Mouse (Mus musculus) embryonic fibroblast, embryonic 13.5 days (primary cell): ENCODE data around the gene C1rl. TPM values are rescaled to one million over a fixed set of nuclear protein-coding genes. Genes with fewer than 3 reads are reported as not detected.
"Not testable (repeated sequence)": the region's sequence is repeated elsewhere in the genome, so short reads cannot be mapped to it uniquely, and the experiment has no call there.

Source experiments
- H3K27ac ChIP-seq: 2 replicates; pipeline ENCODE4 v1.5.1; 2012; ENCODE audit warnings: low read length, control low read depth, inconsistent platforms; ENCODE audit not compliant: insufficient read depth
- H3K4me1 ChIP-seq: 2 replicates; pipeline ENCODE4 v1.6.1; 2011; ENCODE audit warnings: low read length; ENCODE audit not compliant: control insufficient read depth, insufficient read depth
- H3K4me3 ChIP-seq: 2 replicates; pipeline ENCODE4 v1.5.1; 2011; ENCODE audit warnings: mild to moderate bottlenecking, control low read depth, low read length; ENCODE audit not compliant: insufficient read depth
- CTCF ChIP-seq: IDR thresholded peaks from 2 replicates; pipeline ENCODE4 v1.5.1; 2011; ENCODE audit warnings: mild to moderate bottlenecking, control low read depth, low read length, moderate library complexity, borderline replicate concordance; ENCODE audit not compliant: insufficient read depth
- POLR2A ChIP-seq: IDR thresholded peaks from 2 replicates; pipeline ENCODE4 v1.6.1; 2011; ENCODE audit warnings: low read depth, mild to moderate bottlenecking, control low read depth, low read length, moderate library complexity
- polyA plus RNA-seq: library from polyadenylated mRNA; stranded (reverse); fragments of >200 nt; gene quantifications from 2 replicates; pipeline ENCODE4 v1.2.4, GENCODE M21; 2011; ENCODE audit warnings: low read depth; ENCODE audit not compliant: missing spikeins, insufficient read length

C1rl gene
- polyA plus RNA-seq, 1 experiment: 3.6 TPM

DNA sequence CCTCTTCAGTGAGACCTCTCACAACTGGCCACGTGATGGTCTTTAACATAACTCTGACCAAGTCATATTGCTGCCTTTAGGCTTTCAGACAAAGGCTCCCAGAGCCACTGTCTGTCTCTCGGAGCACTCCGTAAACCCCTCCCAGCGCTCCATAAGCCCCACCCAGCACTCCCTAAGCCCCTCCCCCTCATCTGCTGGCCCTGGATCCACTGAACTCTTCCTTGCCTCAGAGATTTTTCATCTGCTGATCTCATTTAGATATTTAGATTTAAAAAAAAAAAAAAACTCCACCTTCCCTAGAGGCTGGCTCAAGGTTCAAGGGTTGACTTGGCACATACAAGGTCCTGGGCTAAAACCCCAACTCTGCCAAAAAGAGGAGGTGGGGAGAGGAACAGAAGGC is 39.2 kb upstream of the C1rl start:
- TF ChIP-seq POLR2A (no peak), CTCF (no peak)
- Histone ChIP-seq H3K4me1 (no peaks in the 10 kb centered on the region), H3K4me3 (no peak overlapping the region), H3K27ac (no peak overlapping the region)

DNA sequence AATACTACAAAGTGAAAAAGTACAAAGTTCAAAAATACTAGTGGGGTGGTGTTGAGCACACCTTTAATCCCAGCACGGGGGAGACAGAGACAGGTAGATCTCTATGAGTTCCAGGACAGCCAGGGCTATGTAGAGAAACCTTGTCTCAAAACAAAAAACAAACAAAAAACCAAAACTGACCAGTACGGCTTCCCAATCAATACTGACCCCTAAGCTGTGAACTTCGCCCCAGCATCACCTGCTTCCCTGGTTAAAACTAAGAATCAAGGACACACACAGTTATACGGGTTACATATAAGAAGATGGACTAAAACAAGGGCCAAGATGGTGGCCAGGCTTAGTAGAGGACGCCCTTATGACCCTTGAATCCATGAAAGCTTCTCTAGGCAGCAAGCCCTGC is 36.7 kb upstream of the C1rl start:
- H3K27ac ChIP-seq: no peak overlapping the region
- H3K4me1 ChIP-seq: no peaks in the 10 kb centered on the region
- no peak for TF ChIP-seq POLR2A
- TF ChIP-seq CTCF: no peak
- H3K4me3 ChIP-seq: no peak overlapping the region

DNA sequence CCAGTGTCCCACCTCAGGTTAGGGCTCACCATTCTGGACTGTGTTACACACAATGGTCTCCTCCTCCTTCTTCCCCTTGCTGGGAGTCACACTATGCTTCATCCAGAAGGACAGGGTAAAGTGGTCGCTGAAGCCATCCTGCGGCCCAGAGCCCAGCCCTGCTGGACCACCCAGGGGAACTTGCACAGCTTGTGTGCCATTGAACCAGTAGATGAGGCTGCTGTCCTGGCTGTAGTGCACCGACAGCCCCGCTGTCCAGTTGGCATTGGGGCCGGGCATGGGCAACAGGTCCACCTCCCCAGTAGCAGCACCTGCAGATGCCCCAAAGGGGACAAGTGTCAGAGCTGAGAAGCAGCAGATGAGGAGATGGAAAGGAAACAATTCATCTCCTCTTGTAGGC is 35.1 kb upstream of the C1rl start:
- H3K4me3 ChIP-seq: no peak overlapping the region
- no peaks in the 10 kb centered on the region for H3K4me1 ChIP-seq
- H3K27ac ChIP-seq: no peak overlapping the region
- no peak for TF ChIP-seq POLR2A
- no peak for TF ChIP-seq CTCF

DNA sequence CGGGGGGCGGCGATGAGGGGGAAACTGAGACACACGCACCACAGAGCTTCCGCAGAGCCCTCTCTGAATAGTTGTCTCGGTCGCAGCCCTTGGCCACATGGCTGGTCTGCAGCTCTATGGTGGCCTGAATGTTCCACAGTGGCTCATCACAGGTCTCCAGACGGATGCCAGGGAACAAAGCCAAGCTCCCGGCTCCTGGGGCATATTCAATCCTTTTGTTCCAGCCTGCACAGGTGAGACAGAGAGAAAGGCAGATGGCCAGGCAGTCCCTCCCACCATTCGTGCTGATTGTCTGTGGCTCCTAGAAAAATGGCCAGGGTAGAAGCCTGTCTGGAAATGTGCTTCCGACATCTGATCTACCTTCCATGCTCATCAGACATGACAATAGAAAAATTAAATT is 34.4 kb upstream of the C1rl start:
- no peak overlapping the region for H3K27ac ChIP-seq
- no peaks in the 10 kb centered on the region for H3K4me1 ChIP-seq
- no peak overlapping the region for H3K4me3 ChIP-seq
- TF ChIP-seq CTCF: no peak
- no peak for TF ChIP-seq POLR2A

DNA sequence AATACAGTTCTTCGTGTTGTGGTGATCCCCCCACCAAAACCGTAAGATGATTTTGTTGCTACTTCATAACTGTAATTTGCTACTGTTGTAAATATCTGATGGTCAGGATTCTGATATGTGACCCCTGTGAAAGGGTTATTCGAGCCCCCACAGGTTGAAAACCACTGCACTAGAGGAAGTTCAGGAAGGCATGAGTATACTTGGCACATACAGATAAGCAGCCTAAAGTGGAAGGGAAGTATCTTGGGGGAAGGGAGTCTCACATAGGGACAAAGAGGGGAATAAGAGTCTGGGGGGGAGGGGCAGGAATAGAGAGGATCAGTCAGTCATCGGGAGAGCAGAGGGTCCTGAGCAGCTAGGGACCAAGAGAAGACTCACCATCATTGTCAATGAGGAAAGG is 33.5 kb upstream of the C1rl start:
- Histone ChIP-seq H3K27ac (no peak overlapping the region), H3K4me1 (no peaks in the 10 kb centered on the region), H3K4me3 (no peak overlapping the region)
- TF ChIP-seq CTCF: no peak
- TF ChIP-seq POLR2A: no peak

DNA sequence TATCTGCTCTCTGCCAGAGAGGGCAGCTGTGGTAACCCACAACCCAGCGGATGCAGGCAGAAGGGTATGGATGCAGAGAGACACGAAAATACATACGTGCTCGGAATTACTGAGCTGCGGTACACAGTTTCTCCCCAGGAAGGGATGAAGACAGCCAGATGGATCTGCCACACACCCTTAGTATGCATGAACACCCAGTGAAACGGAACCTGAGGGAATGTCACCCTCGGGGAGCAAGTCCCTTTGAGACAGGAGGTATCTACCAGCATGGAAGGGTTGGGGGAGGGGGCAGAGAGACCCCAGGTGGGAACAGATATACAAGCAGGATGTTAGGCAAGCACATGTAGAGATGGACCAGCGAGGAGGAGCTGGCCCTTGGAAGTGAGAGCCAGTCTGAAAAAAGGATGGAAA is 29.0 kb upstream of the C1rl start:
- TF ChIP-seq CTCF (no peak), POLR2A (no peak)
- no peak overlapping the region for H3K27ac ChIP-seq
- H3K4me1 ChIP-seq: no peaks in the 10 kb centered on the region
- H3K4me3 ChIP-seq: no peak overlapping the region

DNA sequence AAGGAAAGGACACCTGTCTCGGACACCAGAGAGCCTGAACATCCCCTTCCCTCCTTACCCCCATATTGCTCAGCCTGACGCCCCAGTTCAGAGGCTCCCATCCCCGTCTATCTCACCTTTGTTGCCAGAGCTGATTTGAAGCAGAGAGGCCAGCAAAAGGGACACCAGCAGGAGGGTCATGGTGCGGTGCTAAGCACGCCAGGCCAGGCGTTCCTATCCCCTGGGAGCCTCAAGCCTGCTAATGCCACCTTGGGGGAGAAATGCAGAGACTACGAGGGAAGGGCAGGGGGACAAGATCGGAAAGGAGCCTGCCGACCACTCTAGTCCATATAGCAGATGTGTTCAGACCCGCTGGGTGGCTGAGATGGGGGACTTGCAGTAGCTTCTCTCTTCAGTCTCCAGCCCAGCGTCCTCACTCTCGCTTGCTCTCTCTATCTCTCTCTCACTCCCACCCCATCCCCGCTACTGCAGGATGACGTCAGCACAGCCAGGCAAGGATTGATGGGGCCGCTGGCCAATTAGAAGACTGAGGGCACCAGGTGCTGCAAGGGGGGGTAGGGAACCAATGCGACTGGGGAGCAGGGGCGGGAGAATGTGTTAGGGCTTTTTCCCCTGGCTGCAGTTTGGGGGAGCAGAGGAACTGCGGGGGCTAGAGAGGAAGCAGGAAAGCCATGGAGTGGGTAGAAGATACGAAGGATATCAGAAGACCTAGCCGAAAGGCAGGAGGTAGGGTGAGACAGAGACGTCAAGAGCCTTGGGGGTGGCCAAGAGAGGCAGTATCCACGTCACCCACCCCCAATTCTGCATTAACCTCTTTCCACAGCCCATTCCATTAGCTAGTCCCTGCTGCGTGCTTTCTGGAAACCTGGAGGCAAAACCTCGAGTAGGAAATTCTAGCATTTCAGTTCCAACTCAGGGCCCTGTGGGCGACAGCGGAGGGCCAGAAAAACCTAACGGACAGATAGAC is 28.3 kb upstream of the C1rl start, which contains the start of gene Clstn3:
TSS of gene Clstn3 (minus strand) at position 490 of the 967 bp plus-strand sequence.
- Histone ChIP-seq H3K27ac (no peak within 1 kb of the TSS), H3K4me1 (no peaks in the 10 kb centered on the region), H3K4me3 (peak within 1 kb of the TSS; percentile 26)
- TF ChIP-seq POLR2A (no peak), CTCF (no peak)

DNA sequence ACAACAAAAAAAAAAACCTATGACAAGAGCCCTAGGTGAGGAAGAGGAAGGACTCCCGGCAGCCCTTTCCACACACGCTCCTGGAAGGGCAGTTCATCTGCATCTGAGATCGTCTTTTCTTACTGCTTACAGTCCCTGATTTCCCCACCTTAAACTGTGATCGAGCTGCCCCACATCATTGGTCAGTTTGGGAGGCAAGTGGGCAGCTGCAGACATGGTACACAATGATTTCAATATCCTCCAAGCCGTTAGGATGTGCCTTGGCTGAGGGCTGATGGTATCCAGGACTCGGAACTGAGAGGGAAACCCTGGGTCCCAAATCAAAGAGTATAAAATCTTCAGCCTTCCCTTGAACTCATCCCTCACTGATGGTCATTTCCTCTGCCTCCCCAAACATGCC is 27.6 kb upstream of the C1rl start:
- no peaks in the 10 kb centered on the region for H3K4me1 ChIP-seq
- no peak overlapping the region for H3K4me3 ChIP-seq
- no peak overlapping the region for H3K27ac ChIP-seq
- no peak for TF ChIP-seq CTCF
- TF ChIP-seq POLR2A: no peak

DNA sequence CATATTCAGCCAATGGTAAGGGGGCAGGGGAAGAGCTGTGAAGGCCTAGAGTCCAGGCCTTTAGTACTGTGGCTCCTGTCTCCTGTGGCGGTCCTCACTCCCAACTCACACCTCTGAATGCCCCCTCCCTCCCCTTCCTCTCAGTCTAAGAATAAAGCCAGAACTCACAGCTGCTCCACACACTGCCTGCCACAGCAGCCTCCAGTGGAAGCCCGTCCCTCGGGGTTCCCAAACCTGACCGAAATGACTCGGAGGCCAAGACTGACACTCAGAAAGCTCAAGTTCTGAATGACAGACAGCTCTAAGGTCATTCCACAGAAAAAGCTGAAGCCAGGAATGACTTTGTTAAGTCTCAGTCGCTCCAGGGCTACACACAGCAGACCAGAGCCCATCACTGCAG is 27.2 kb upstream of the C1rl start:
- H3K4me3 ChIP-seq: no peak overlapping the region
- TF ChIP-seq POLR2A: no peak
- TF ChIP-seq CTCF: no peak
- H3K27ac ChIP-seq: no peak overlapping the region
- H3K4me1 ChIP-seq: no peaks in the 10 kb centered on the region

DNA sequence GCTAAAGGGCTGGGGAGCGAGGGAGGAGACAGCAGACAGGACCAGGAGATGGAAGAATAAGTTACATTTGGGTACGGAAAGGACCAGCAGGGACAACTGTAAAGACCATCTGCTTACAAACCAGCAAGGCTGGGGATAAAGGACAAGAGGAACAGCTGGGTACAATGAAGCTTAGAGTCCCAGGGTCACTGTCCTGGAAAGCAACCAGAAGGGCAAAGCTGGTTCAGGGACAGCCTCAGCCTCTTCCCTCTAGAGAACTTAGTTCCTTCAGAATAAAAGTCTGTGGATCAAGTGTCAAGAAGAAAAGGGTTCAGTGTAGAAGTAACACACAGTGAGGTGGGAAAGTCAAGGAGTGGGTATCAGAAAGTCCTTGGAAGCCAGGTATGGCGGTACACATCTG is 21.8 kb upstream of the C1rl start:
- Histone ChIP-seq H3K27ac (no peak overlapping the region), H3K4me1 (no peaks in the 10 kb centered on the region), H3K4me3 (no peak overlapping the region)
- TF ChIP-seq POLR2A (no peak), CTCF (no peak)

DNA sequence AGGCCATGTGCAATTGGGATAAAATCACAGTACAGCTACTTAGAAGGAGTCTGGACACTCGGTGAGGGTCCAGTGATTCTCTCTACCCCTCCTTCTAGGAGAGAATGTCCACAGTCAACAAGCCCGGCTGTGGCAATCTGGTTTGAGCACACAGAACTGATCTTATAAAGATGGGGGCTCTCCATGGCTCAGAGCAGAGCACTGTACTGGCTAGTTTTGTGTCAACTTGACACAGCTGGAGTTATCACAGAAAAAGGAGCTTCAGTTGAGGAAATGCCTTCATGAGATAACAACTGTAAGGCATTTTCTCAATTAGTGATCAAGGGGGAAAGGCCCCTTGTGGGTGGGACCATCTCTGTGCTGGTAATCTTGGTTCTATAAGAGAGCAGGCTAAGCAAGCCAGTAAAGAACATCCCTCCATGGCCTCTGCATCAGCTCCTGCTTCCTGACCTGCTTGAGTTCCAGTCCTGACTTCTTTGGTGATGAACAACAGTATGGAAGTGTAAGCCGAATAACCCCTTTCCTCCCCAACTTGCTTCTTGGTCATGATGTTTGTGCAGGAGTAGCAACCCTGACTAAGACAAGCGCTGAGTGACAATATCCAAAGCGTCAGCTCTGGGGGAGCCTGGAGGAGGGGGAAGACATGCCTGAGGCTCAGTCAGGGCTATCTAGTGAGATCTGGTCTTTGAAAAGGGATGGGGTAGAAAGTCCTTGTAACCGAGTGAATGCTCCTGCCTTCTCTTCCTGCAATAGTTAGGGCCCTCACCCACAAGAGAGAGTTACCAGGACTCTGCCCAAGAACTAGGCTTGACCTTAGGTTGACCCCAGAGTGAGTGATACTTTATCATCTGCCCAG is 20.9 kb upstream of the C1rl start:
- H3K4me1 ChIP-seq, H3K4me3 ChIP-seq, H3K27ac ChIP-seq: not testable (repeated sequence)
